Mouse (Mus musculus): ENCODE measurements around the gene Riok2. TPM values are rescaled to one million over a fixed set of nuclear protein-coding genes. Genes with fewer than 3 reads are reported as not detected.
"Not testable (repeated sequence)": the region's sequence is repeated elsewhere in the genome, so short reads cannot be mapped to it uniquely, and the experiment has no call there.

Riok2 gene
- total RNA-seq (2014; rRNA removed; ENCODE audit: low replicate concordance) (27.7 and 34.1 TPM in 2 replicates), polyA plus RNA-seq (2015; fragmentation: Nextera tagmentation; extraction: Ambion mirVana) (21.2 and 21.4 TPM in 2 replicates)

GRCm38 (mm10) chr17:17373918-17374910 is at the start of gene Riok2:
Gene Riok2, plus strand, starts transcription at chr17:17374309.
- WGBS, result under 1% methylated on average over 48 of the region's 48 CpGs
- Histone ChIP-seq H3K4me2 (ENCODE audit: low read depth, low read length) (peak within 1 kb of the TSS; percentile 91), H3K4me3 (ENCODE audit: low read depth, low read length) (peak within 1 kb of the TSS; percentile 88), H3K27me3 (ENCODE audit: control insufficient read depth, insufficient read depth, low read length) (no peaks in the 10 kb centered on the region), H3K4me1 (ENCODE audit: control insufficient read depth, insufficient read depth) (peaks cover 10% of the 10 kb centered on the region; the same call in 1 of the 2 replicates), H3K9me3 (replicated peaks; ENCODE audit: control insufficient read depth, low read length) (no peaks in the 10 kb centered on the region), H3K36me3 (replicated peaks; ENCODE audit: control insufficient read depth, insufficient read depth, low read length) (peaks cover 15% of the 10 kb centered on the region), H3K27ac (ENCODE audit: low read depth) (peak within 1 kb of the TSS; percentile 83), H3K9ac (replicated peaks; ENCODE audit: low read depth, low read length) (peak within 1 kb of the TSS; percentile 79)
- TF ChIP-seq EP300 (IDR thresholded peaks at IDR 0.05; ENCODE audit: low read depth) (peak; percentile 100), CTCF (IDR thresholded peaks at IDR 0.05; ENCODE audit: low read depth) (no peak)
- ATAC-seq (ENCODE audit: insufficient read depth, low read depth), result peak; percentile 97
- peak; percentile 99 for DNase-seq (ENCODE audit: low spot score)

- H3K9me3 ChIP-seq (replicated peaks; ENCODE audit: control insufficient read depth, low read length); H3K4me2 ChIP-seq (ENCODE audit: low read depth, low read length); H3K4me3 ChIP-seq (ENCODE audit: low read depth, low read length); H3K36me3 ChIP-seq (replicated peaks; ENCODE audit: control insufficient read depth, insufficient read depth, low read length); ATAC-seq (ENCODE audit: insufficient read depth, low read depth); DNase-seq (ENCODE audit: low spot score); H3K27ac ChIP-seq (ENCODE audit: low read depth); H3K27me3 ChIP-seq (ENCODE audit: control insufficient read depth, insufficient read depth, low read length); H3K9ac ChIP-seq (replicated peaks; ENCODE audit: low read depth, low read length); H3K4me1 ChIP-seq (ENCODE audit: control insufficient read depth, insufficient read depth): not testable (repeated sequence)
- WGBS, result 78% methylated on average over 1 of the region's 1 CpGs
Observed at GRCm38 (mm10) chr17:17326022-17326421, 48.1 kb upstream of the Riok2 start.

- H3K4me2 ChIP-seq (ENCODE audit: low read depth, low read length), result no peak overlapping the region
- H3K9ac ChIP-seq (replicated peaks; ENCODE audit: low read depth, low read length), result no peak overlapping the region
- no peaks in the 10 kb centered on the region for H3K9me3 ChIP-seq (replicated peaks; ENCODE audit: control insufficient read depth, low read length)
- H3K27me3 ChIP-seq (ENCODE audit: control insufficient read depth, insufficient read depth, low read length), result no peaks in the 10 kb centered on the region
- 79% methylated on average over 4 of the region's 4 CpGs for WGBS
- TF ChIP-seq EP300 (IDR thresholded peaks at IDR 0.05; ENCODE audit: low read depth), result no peak
- no peak for TF ChIP-seq CTCF (IDR thresholded peaks at IDR 0.05; ENCODE audit: low read depth)
- H3K4me1 ChIP-seq (ENCODE audit: control insufficient read depth, insufficient read depth), result no peaks in the 10 kb centered on the region
- DNase-seq (ENCODE audit: low spot score) (no peak), ATAC-seq (ENCODE audit: insufficient read depth, low read depth) (no peak)
- no peaks in the 10 kb centered on the region for H3K36me3 ChIP-seq (replicated peaks; ENCODE audit: control insufficient read depth, insufficient read depth, low read length)
- H3K4me3 ChIP-seq (ENCODE audit: low read depth, low read length), result no peak overlapping the region
- no peak overlapping the region for H3K27ac ChIP-seq (ENCODE audit: low read depth)
Observed at GRCm38 (mm10) chr17:17326636-17327035, 47.5 kb upstream of the Riok2 start.

- not testable (repeated sequence) for DNase-seq (ENCODE audit: low spot score); H3K9me3 ChIP-seq (replicated peaks; ENCODE audit: control insufficient read depth, low read length); H3K36me3 ChIP-seq (replicated peaks; ENCODE audit: control insufficient read depth, insufficient read depth, low read length); H3K27ac ChIP-seq (ENCODE audit: low read depth); H3K4me1 ChIP-seq (ENCODE audit: control insufficient read depth, insufficient read depth); H3K27me3 ChIP-seq (ENCODE audit: control insufficient read depth, insufficient read depth, low read length); H3K9ac ChIP-seq (replicated peaks; ENCODE audit: low read depth, low read length)
- peak overlapping the region; percentile 55 for H3K4me2 ChIP-seq (ENCODE audit: low read depth, low read length)
- H3K4me3 ChIP-seq (ENCODE audit: low read depth, low read length), result peak overlapping the region; percentile 36
- peak; percentile 36; the same call in 1 of the 2 replicates for ATAC-seq (ENCODE audit: insufficient read depth, low read depth)
- WGBS, result 2% methylated on average over 28 of the region's 40 CpGs
Observed at GRCm38 (mm10) chr17:17345374-17346183, 28.5 kb upstream of the Riok2 start.

- not testable (repeated sequence) for H3K27ac ChIP-seq (ENCODE audit: low read depth); H3K27me3 ChIP-seq (ENCODE audit: control insufficient read depth, insufficient read depth, low read length); H3K9ac ChIP-seq (replicated peaks; ENCODE audit: low read depth, low read length); H3K36me3 ChIP-seq (replicated peaks; ENCODE audit: control insufficient read depth, insufficient read depth, low read length); DNase-seq (ENCODE audit: low spot score); H3K4me1 ChIP-seq (ENCODE audit: control insufficient read depth, insufficient read depth); ATAC-seq (ENCODE audit: insufficient read depth, low read depth); H3K9me3 ChIP-seq (replicated peaks; ENCODE audit: control insufficient read depth, low read length)
- 39% methylated on average over 4 of the region's 4 CpGs for WGBS
- peak overlapping the region; percentile 55 for H3K4me2 ChIP-seq (ENCODE audit: low read depth, low read length)
- H3K4me3 ChIP-seq (ENCODE audit: low read depth, low read length), result peak overlapping the region; percentile 36
Observed at GRCm38 (mm10) chr17:17346281-17346680, 27.8 kb upstream of the Riok2 start.
